ENCODE assay signal across 29 mouse cellular contexts in genomic region chr5:65154287-65154686, GRCm38 (mm10). TPM values are rescaled to one million over a fixed set of nuclear protein-coding genes. Genes with fewer than 3 reads are reported as not detected.
DNase-seq lines count a peak whose midpoint lies in the region; ATAC-seq and TF ChIP-seq lines count a peak whose summit lies in the region.
"Had no signal": no experiment of that assay in that cellular context is flagged by ENCODE, and none has a peak within 500 bp of the region (broad histone marks: within the 10 kb centered on the region; RNA-seq: fewer than 3 reads in every experiment).

No protein-coding gene starts in this region.

- TF ChIP-seq POLR2A in thymus, adult 2 months (IDR thresholded peaks at IDR 0.05; ENCODE audit: control insufficient read depth, extremely low read depth, insufficient read depth, low read length, poor library complexity) = no peak

- H3K4me3 ChIP-seq in midbrain, embryonic 11.5 days (ENCODE audit: low read depth, low read length) = no peak overlapping the region
- no peak overlapping the region for H3K4me3 ChIP-seq in midbrain, embryonic 15.5 days
- H3K4me3 ChIP-seq in thymus, adult 2 months (ENCODE audit: control insufficient read depth, insufficient read depth, low read length) = no peak overlapping the region
- H3K4me3 ChIP-seq: forebrain, embryonic 10.5 days; forebrain, embryonic 13.5 days; gastrocnemius, adult 2 months; heart, embryonic 13.5 days; intestine, embryonic 15.5 days had no signal

- no peak overlapping the region for H3K9ac ChIP-seq in midbrain, embryonic 11.5 days (ENCODE audit: low read length)
- H3K9ac ChIP-seq in midbrain, embryonic 15.5 days = no peak overlapping the region
- H3K9ac ChIP-seq: forebrain, embryonic 13.5 days; heart, embryonic 13.5 days; hindbrain, embryonic 14.5 days; intestine, embryonic 15.5 days had no signal

- TF ChIP-seq CTCF in thymus, adult 2 months (IDR thresholded peaks at IDR 0.05; ENCODE audit: borderline replicate concordance, control insufficient read depth, extremely low read depth, insufficient read depth, low read length, poor library complexity) = no peak

- H3K36me3 ChIP-seq in midbrain, embryonic 11.5 days (ENCODE audit: control insufficient read depth, insufficient read depth, low read length) = no peaks in the 10 kb centered on the region; the same call in 1 of the 2 replicates
- H3K36me3 ChIP-seq in midbrain, embryonic 15.5 days (replicated peaks) = peaks cover 9% of the 10 kb centered on the region; the same call in 1 of the 2 replicates
- no peaks in the 10 kb centered on the region for H3K36me3 ChIP-seq in thymus, adult 2 months (ENCODE audit: control insufficient read depth, insufficient read depth, low read length)
- H3K36me3 ChIP-seq: G1E; intestine, embryonic 15.5 days had no signal

- peak; percentile 33 for DNase-seq in midbrain, embryonic 11.5 days (ENCODE audit: low spot score, missing footprints)
- peak; percentile 33 for DNase-seq in naive thymus-derived CD4-positive, alpha-beta T cell, adult 2 months (ENCODE audit: low read depth)
- DNase-seq in thymus, adult 2 months = no peak
- no peak for DNase-seq in right cerebral cortex, postnatal 25 days
- DNase-seq: adrenal gland, adult 2 months; adrenal gland, postnatal 14 days; B cell, adult 2 months; cerebellum, adult 11 months; cerebellum, adult 2 months; cerebellum, postnatal 10 days; cerebellum, postnatal 36 days; gastrocnemius, adult 2 months; gastrocnemius, postnatal 14 days; heart, adult 11 months; heart, postnatal 14 days; heart, postnatal 4 days; kidney, adult 11 months had no signal

- H3K4me2 ChIP-seq in midbrain, embryonic 11.5 days = no peak overlapping the region
- H3K4me2 ChIP-seq in midbrain, embryonic 15.5 days = no peak overlapping the region
- H3K4me2 ChIP-seq: forebrain, embryonic 13.5 days; heart, embryonic 13.5 days; hindbrain, embryonic 14.5 days; intestine, embryonic 15.5 days had no signal

- ATAC-seq in midbrain, embryonic 11.5 days (ENCODE audit: low FRiP score) = no peak
- ATAC-seq in midbrain, embryonic 15.5 days (replicated peaks) = no peak
- ATAC-seq in activated CD4-positive, CD25-positive, alpha-beta regulatory T cell, adult 4 months = peak; percentile 78
- ATAC-seq: forebrain, embryonic 13.5 days; forebrain, embryonic 16.5 days; hindbrain, postnatal 0 days; intestine, embryonic 15.5 days; Patski had no signal

- no peaks in the 10 kb centered on the region for H3K27me3 ChIP-seq in midbrain, embryonic 11.5 days (ENCODE audit: control insufficient read depth, insufficient read depth, low read length)
- H3K27me3 ChIP-seq in midbrain, embryonic 15.5 days (replicated peaks) = no peaks in the 10 kb centered on the region
- no peaks in the 10 kb centered on the region for H3K27me3 ChIP-seq in thymus, adult 2 months (ENCODE audit: control insufficient read depth, insufficient read depth, low read length)
- H3K27me3 ChIP-seq: CH12.LX; forebrain, embryonic 13.5 days; heart, embryonic 13.5 days; intestine, embryonic 15.5 days; Patski had no signal

- 96% methylated on average over 6 of the region's 6 CpGs for WGBS in midbrain, embryonic 11.5 days
- 94% methylated on average over 6 of the region's 6 CpGs for WGBS in midbrain, embryonic 15.5 days
- 82% methylated on average over 6 of the region's 6 CpGs for WGBS in thymus, adult 2 months

- H3K9me3 ChIP-seq in midbrain, embryonic 11.5 days (ENCODE audit: control insufficient read depth, low read length) = no peaks in the 10 kb centered on the region
- no peaks in the 10 kb centered on the region for H3K9me3 ChIP-seq in midbrain, embryonic 15.5 days
- H3K9me3 ChIP-seq: forebrain, embryonic 10.5 days; forebrain, embryonic 13.5 days; G1E; intestine, embryonic 15.5 days had no signal

- H3K4me1 ChIP-seq in midbrain, embryonic 11.5 days (ENCODE audit: control insufficient read depth, insufficient read depth, low read length) = no peaks in the 10 kb centered on the region
- no peaks in the 10 kb centered on the region for H3K4me1 ChIP-seq in midbrain, embryonic 15.5 days
- H3K4me1 ChIP-seq in thymus, adult 2 months (replicated peaks; ENCODE audit: control insufficient read depth, insufficient read depth, low read length) = no peaks in the 10 kb centered on the region
- H3K4me1 ChIP-seq: forebrain, embryonic 10.5 days; forebrain, embryonic 13.5 days; intestine, embryonic 15.5 days had no signal

- no peak overlapping the region for H3K27ac ChIP-seq in midbrain, embryonic 11.5 days (ENCODE audit: low read depth, low read length)
- no peak overlapping the region for H3K27ac ChIP-seq in midbrain, embryonic 15.5 days
- no peak overlapping the region for H3K27ac ChIP-seq in thymus, adult 2 months (ENCODE audit: control insufficient read depth, insufficient read depth, low read length)
- H3K27ac ChIP-seq: forebrain, embryonic 10.5 days; forebrain, embryonic 13.5 days; gastrocnemius, adult 2 months; heart, embryonic 13.5 days; hindbrain, embryonic 14.5 days; hindbrain, postnatal 0 days; intestine, embryonic 15.5 days had no signal

RNA-seq across cellular contexts. Expression of gene Wdr19, which starts 45.2 kb away (rescaled TPM):
- polyA plus RNA-seq in midbrain, embryonic 11.5 days (2014; fragmentation: Nextera tagmentation; extraction: Ambion mirVana) = 14.6 and 14.9 TPM in 2 replicates
- 12.7 and 15.2 TPM in 2 replicates for polyA plus RNA-seq in midbrain, embryonic 15.5 days (2015; fragmentation: Nextera tagmentation; extraction: Ambion mirVana)
- polyA plus RNA-seq in activated CD4-positive, CD25-positive, alpha-beta regulatory T cell, adult 4 months (2017; shearing (Covaris generic)) = 1 to 10 TPM; 2.5 to 3.2 TPM
- 2.1 and 2.2 TPM in 2 replicates for polyA plus RNA-seq in thymus, adult 2 months (2012; rRNA removed)

RNA-seq across cellular contexts. Expression of gene Klhl5, which starts 46.9 kb away (rescaled TPM):
- polyA plus RNA-seq in midbrain, embryonic 11.5 days (2014; fragmentation: Nextera tagmentation; extraction: Ambion mirVana) = 18.7 and 20.6 TPM in 2 replicates
- 51.9 and 53.0 TPM in 2 replicates for polyA plus RNA-seq in midbrain, embryonic 15.5 days (2015; fragmentation: Nextera tagmentation; extraction: Ambion mirVana)
- 1 to 10 TPM; 5.0 to 9.7 TPM for polyA plus RNA-seq in activated CD4-positive, CD25-positive, alpha-beta regulatory T cell, adult 4 months (2017; shearing (Covaris generic))
- polyA plus RNA-seq in thymus, adult 2 months (2012; rRNA removed) = 11.3 and 13.1 TPM in 2 replicates

Comparison
In these comparisons a context has a peak if more than half of its experiments do, and no peak if none do; other contexts are left out.
1. DNase-seq: peak in midbrain, embryonic 11.5 days (single experiment) and naive thymus-derived CD4-positive, alpha-beta T cell, adult 2 months (single experiment); none in thymus, adult 2 months (single experiment) and right cerebral cortex, postnatal 25 days (single experiment).